Mouse (Mus musculus): ENCODE measurements around the gene Actr1a. TPM values are rescaled to one million over a fixed set of nuclear protein-coding genes. Genes with fewer than 3 reads are reported as not detected.

The Actr1a gene
- polyA plus RNA-seq, 1 experiment = 60.5 TPM

GRCm38 (mm10) chr19:46347936-46348668 is 47.4 kb downstream of the Actr1a start:
- TF ChIP-seq POLR2A (IDR thresholded peaks at IDR 0.05; ENCODE audit: low read depth, low read length) (no peak), CTCF (IDR thresholded peaks at IDR 0.05; ENCODE audit: extremely low read depth, insufficient read depth, insufficient read length, insufficient replicate concordance) (no peak)
- H3K36me3 ChIP-seq (ENCODE audit: control insufficient read depth, insufficient read depth, low read length) = no peaks in the 10 kb centered on the region
- 37% methylated on average over 14 of the region's 14 CpGs for WGBS
- peaks cover 6% of the 10 kb centered on the region for H3K4me1 ChIP-seq (ENCODE audit: control insufficient read depth, insufficient read depth, insufficient read length)
- H3K27me3 ChIP-seq (ENCODE audit: control insufficient read depth, insufficient read depth, low read length) = peaks cover 5% of the 10 kb centered on the region; the same call in 1 of the 2 replicates
- H3K4me3 ChIP-seq (ENCODE audit: extremely low read depth, insufficient read depth, insufficient read length) = peak overlapping the region; percentile 75
- H3K27ac ChIP-seq (ENCODE audit: insufficient read depth, low read length) = no peak overlapping the region
- no peak for DNase-seq (ENCODE audit: low read depth in 1 of 2, low spot score in 2 of 2)

GRCm38 (mm10) chr19:46347146-46347545 is 48.4 kb downstream of the Actr1a start:
- peaks cover 5% of the 10 kb centered on the region; the same call in 1 of the 2 replicates for H3K27me3 ChIP-seq (ENCODE audit: control insufficient read depth, insufficient read depth, low read length)
- no peak overlapping the region for H3K27ac ChIP-seq (ENCODE audit: insufficient read depth, low read length)
- TF ChIP-seq POLR2A (IDR thresholded peaks at IDR 0.05; ENCODE audit: low read depth, low read length) (no peak), CTCF (IDR thresholded peaks at IDR 0.05; ENCODE audit: extremely low read depth, insufficient read depth, insufficient read length, insufficient replicate concordance) (no peak)
- H3K4me3 ChIP-seq (ENCODE audit: extremely low read depth, insufficient read depth, insufficient read length) = no peak overlapping the region
- 95% methylated on average over 1 of the region's 1 CpGs for WGBS
- no peak for DNase-seq (ENCODE audit: low read depth in 1 of 2, low spot score in 2 of 2)
- peaks cover 6% of the 10 kb centered on the region for H3K4me1 ChIP-seq (ENCODE audit: control insufficient read depth, insufficient read depth, insufficient read length)
- H3K36me3 ChIP-seq (ENCODE audit: control insufficient read depth, insufficient read depth, low read length) = no peaks in the 10 kb centered on the region

- Histone ChIP-seq H3K27me3 (ENCODE audit: control insufficient read depth, insufficient read depth, low read length) (peaks cover 5% of the 10 kb centered on the region; the same call in 1 of the 2 replicates), H3K27ac (ENCODE audit: insufficient read depth, low read length) (no peak overlapping the region), H3K36me3 (ENCODE audit: control insufficient read depth, insufficient read depth, low read length) (no peaks in the 10 kb centered on the region), H3K4me1 (ENCODE audit: control insufficient read depth, insufficient read depth, insufficient read length) (peaks cover 6% of the 10 kb centered on the region), H3K4me3 (ENCODE audit: extremely low read depth, insufficient read depth, insufficient read length) (no peak overlapping the region)
- DNase-seq (ENCODE audit: low read depth in 1 of 2, low spot score in 2 of 2) = no peak
- 53% methylated on average over 7 of the region's 7 CpGs for WGBS
- TF ChIP-seq POLR2A (IDR thresholded peaks at IDR 0.05; ENCODE audit: low read depth, low read length) (no peak), CTCF (IDR thresholded peaks at IDR 0.05; ENCODE audit: extremely low read depth, insufficient read depth, insufficient read length, insufficient replicate concordance) (no peak)
Measured at GRCm38 (mm10) chr19:46344710-46345419, 50.7 kb downstream of the Actr1a start.

- peak in 1 of 2 experiments; percentile 49 for DNase-seq (ENCODE audit: low read depth in 1 of 2, low spot score in 2 of 2)
- peak overlapping the region; percentile 38; the same call in 1 of the 2 replicates for H3K4me3 ChIP-seq (ENCODE audit: extremely low read depth, insufficient read depth, insufficient read length)
Measured at GRCm38 (mm10) chr19:46339287-46339971, 56.1 kb downstream of the Actr1a start.

GRCm38 (mm10) chr19:46338942-46339286 is 56.6 kb downstream of the Actr1a start:
- Histone ChIP-seq H3K27ac (ENCODE audit: insufficient read depth, low read length) (peak overlapping the region; percentile 82), H3K4me1 (ENCODE audit: control insufficient read depth, insufficient read depth, insufficient read length) (peaks cover 6% of the 10 kb centered on the region; the same call in 1 of the 2 replicates), H3K36me3 (ENCODE audit: control insufficient read depth, insufficient read depth, low read length) (no peaks in the 10 kb centered on the region), H3K4me3 (ENCODE audit: extremely low read depth, insufficient read depth, insufficient read length) (peak overlapping the region; percentile 38), H3K27me3 (ENCODE audit: control insufficient read depth, insufficient read depth, low read length) (no peaks in the 10 kb centered on the region)
- 3% methylated on average over 6 of the region's 6 CpGs for WGBS
- DNase-seq (ENCODE audit: low read depth in 1 of 2, low spot score in 2 of 2) = no peak
- TF ChIP-seq POLR2A (IDR thresholded peaks at IDR 0.05; ENCODE audit: low read depth, low read length) (no peak), CTCF (IDR thresholded peaks at IDR 0.05; ENCODE audit: extremely low read depth, insufficient read depth, insufficient read length, insufficient replicate concordance) (no peak; the same call in 1 of the 2 replicates)

More at GRCm38 (mm10) chr19:46339287-46339971, 56.1 kb downstream of the Actr1a start:
- H3K27ac ChIP-seq (ENCODE audit: insufficient read depth, low read length) = peak overlapping the region; percentile 82
- H3K36me3 ChIP-seq (ENCODE audit: control insufficient read depth, insufficient read depth, low read length) = no peaks in the 10 kb centered on the region
- H3K4me1 ChIP-seq (ENCODE audit: control insufficient read depth, insufficient read depth, insufficient read length) = peaks cover 6% of the 10 kb centered on the region; the same call in 1 of the 2 replicates
- H3K27me3 ChIP-seq (ENCODE audit: control insufficient read depth, insufficient read depth, low read length) = no peaks in the 10 kb centered on the region
- TF ChIP-seq POLR2A (IDR thresholded peaks at IDR 0.05; ENCODE audit: low read depth, low read length) = no peak
- no peak for TF ChIP-seq CTCF (IDR thresholded peaks at IDR 0.05; ENCODE audit: extremely low read depth, insufficient read depth, insufficient read length, insufficient replicate concordance)
- 16% methylated on average over 7 of the region's 7 CpGs for WGBS

DNA sequence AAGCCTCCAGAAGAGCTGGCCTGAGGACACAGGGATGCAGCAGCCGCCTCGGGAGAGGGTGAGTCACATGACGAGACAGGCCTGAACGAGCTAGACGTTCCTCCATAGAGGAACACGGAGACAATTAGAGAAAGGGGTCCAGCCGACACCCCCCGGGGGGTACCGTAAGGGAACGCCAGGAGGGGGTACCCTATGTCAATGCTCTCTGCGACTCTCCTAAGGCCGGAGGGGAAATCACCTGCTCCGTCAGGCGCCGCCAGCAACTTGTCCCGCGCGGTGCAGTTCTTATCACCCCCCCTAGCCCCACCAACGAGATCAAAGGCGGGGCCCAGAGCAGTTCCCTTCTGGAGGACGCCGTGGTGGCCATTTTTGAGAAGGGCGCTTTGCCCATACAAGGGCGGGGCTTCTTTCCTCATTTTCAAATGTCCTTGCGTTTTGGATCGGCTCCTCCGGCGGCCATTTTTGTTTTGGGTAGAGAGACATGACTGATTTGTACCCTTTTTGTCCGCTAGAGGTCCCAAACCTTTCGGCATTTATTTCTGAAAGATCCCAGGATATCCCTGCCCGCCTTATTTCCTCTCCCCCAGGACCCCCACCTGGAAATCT is 57.1 kb downstream of the Actr1a start, which contains the start of gene Cuedc2:
Gene Cuedc2 (minus strand): TSS at position 372 of the 606 bp plus-strand sequence.
- WGBS = under 1% methylated on average over 31 of the region's 31 CpGs
- Histone ChIP-seq H3K36me3 (ENCODE audit: control insufficient read depth, insufficient read depth, low read length) (no peaks in the 10 kb centered on the region), H3K27ac (ENCODE audit: insufficient read depth, low read length) (peak within 1 kb of the TSS; percentile 82), H3K27me3 (ENCODE audit: control insufficient read depth, insufficient read depth, low read length) (no peaks in the 10 kb centered on the region), H3K4me1 (ENCODE audit: control insufficient read depth, insufficient read depth, insufficient read length) (peaks cover 6% of the 10 kb centered on the region; the same call in 1 of the 2 replicates), H3K4me3 (ENCODE audit: extremely low read depth, insufficient read depth, insufficient read length) (peak within 1 kb of the TSS; percentile 69)
- peak; percentile 91 to 92 for DNase-seq (ENCODE audit: low read depth in 1 of 2, low spot score in 2 of 2)
- TF ChIP-seq CTCF (IDR thresholded peaks at IDR 0.05; ENCODE audit: extremely low read depth, insufficient read depth, insufficient read length, insufficient replicate concordance) (no peak), POLR2A (IDR thresholded peaks at IDR 0.05; ENCODE audit: low read depth, low read length) (no peak)

Measured in spleen, adult 2 months (tissue).